Mouse (Mus musculus) granulocyte monocyte progenitor cell, adult 5-6 weeks (primary cell): ENCODE data around the gene Gm5485. TPM values are rescaled to one million over a fixed set of nuclear protein-coding genes. Genes with fewer than 3 reads are reported as not detected.

Experiments used
- ATAC-seq: replicated peaks from 2 replicates; pipeline ENCODE4 v1.8.0; 2016; ENCODE audit warnings: mild to moderate bottlenecking, moderate TSS enrichment, inconsistent platforms; ENCODE audit not compliant: poor library complexity, severe bottlenecking
- total RNA-seq, 2 experiments: library from RNA; stranded (forward) in 1 of 2; stranded (reverse) in 1 of 2; fragments of 200-712, 200-1000 nt in 1 of 2; fragments of >200 nt in 1 of 2; fragmentation: Nextera tagmentation in 1 of 2; gene quantifications; 2 replicates each; pipeline ENCODE4 v1.2.3; 2014 to 2017

Gene Gm5485
- total RNA-seq (2014; fragmentation: Nextera tagmentation) (not detected in 2 replicates), total RNA-seq (2017) (not detected in 2 replicates)

DNA sequence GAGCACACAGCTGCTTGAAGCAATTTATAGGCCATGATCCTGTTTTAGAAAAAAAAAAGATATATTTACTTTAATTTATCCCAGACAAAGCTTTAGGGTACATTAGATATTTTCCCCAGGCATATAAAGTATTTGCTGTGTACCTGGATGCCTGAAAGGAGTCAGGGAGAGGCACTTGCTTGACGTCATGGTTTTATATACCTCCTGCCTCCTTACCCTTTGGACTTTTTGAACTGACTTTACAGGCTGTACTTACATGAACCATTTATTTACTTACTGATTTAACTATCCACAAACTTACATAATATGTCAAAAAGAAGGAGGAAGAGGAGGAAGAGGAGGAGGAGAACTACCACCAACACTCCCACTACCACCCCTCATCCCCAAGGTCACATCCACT is at the start of gene Gm5485:
Gm5485 (minus strand) TSS at position 171 of the 400 bp plus-strand sequence.
- no peak for ATAC-seq

GRCm38 (mm10) chr16:48453264-48453663 is 41.0 kb upstream of the Gm5485 start:
- ATAC-seq, result no peak

DNA sequence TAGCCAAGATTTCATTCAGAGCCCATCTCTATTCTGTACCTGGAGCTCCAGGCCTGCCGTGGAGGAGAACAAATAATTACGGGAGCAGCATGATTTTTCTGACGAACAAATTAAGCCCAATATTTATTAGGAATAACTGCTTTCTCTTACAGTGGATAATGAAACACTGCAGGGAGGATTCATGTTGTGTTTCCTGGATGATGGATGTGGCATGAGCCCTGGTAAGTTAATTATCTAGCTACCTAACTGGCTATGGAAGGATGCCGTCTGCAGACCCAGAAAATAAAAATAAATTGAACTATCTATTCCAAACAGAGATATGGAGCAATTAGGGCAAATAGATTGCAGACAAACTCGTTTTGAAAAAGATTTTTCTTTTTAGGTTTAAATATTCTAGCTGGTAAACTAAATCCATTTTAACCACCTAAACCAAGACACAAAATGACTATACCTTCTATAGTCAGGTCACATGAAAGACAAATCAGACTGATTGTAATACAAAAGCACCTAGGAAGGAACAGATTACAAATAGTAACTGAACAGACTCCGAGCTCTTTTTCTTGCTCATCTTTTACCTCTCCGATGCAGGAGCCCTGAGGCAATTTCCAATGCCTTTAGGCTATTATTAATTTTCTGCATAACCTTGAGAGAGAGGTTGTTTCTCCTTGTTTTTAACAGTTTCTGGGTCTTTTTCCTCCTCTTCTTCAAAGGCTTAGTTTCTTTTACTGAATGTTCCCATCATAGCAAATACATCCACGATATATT is 34.1 kb upstream of the Gm5485 start:
- no peak for ATAC-seq

GRCm38 (mm10) chr16:48444589-48444988 is 32.4 kb upstream of the Gm5485 start:
- ATAC-seq, result no peak

DNA sequence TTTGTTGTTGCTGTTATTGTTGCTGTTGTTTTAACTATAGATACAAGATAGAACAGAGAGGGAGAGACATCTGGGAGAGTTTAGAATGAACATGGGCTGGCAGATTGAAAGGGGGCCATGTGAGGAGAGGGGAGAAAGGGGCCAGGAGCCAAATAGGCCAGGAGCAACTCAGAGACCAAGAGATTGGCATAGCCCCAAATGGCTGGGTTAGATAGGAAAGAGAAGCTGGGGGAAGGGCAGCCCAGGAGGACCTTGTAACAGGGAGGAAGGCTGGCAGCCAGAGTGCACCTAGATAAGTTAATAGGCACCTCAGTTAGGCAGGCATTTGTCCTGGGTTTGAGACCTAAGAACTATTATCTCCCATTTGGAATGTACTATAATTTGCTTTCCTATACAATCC is 25.3 kb upstream of the Gm5485 start:
- ATAC-seq, result no peak

GRCm38 (mm10) chr16:48435454-48435853 is 23.2 kb upstream of the Gm5485 start:
- ATAC-seq, result no peak

DNA sequence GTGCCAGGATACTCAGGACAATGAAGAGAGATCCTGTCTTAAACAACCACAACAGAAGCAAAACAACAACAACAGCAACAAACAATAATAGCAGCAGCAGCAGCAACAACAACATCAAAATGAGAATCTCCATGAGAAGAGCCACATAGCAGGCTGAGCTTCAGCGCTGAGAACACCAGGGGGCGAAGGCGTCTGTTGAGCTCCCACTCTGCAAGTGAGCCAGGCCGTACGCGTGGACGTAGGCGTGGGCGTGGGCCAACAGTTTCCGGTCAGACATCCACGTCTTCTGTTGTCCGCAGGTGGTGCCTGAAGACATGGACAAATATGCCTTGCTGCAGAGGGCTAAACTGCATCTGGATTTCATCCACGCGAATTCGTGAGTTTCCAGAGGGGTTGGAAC is 18.8 kb upstream of the Gm5485 start, which contains the start of gene Morc1:
Morc1 (plus strand) TSS at position 211 of the 400 bp plus-strand sequence.
- ATAC-seq, result no peak

GRCm38 (mm10) chr16:48429427-48429826 is 17.2 kb upstream of the Gm5485 start:
- ATAC-seq, result no peak

- ATAC-seq, result no peak
These were observed 11.9 kb upstream of the Gm5485 start for GRCm38 (mm10) chr16:48424069-48424468.

DNA sequence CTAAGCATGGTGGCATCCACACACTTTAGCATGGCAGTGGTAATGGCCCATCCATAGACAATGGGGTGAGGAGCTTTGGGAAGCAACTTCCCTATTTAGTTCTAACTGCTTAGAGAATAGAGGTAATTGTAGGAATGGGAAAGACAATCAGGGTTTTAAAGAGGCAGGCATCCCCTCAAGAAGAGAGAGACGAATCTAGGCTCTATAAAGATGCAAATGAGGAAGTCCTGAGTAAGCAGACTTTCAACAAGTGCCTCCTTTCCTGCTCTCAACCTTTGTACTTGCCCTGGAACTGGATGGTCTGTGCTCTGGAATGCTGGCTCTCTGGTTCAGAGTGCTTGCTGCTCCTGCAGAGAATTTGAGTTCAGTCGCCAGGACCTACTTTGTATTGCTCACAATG is 10.3 kb upstream of the Gm5485 start:
- no peak for ATAC-seq

DNA sequence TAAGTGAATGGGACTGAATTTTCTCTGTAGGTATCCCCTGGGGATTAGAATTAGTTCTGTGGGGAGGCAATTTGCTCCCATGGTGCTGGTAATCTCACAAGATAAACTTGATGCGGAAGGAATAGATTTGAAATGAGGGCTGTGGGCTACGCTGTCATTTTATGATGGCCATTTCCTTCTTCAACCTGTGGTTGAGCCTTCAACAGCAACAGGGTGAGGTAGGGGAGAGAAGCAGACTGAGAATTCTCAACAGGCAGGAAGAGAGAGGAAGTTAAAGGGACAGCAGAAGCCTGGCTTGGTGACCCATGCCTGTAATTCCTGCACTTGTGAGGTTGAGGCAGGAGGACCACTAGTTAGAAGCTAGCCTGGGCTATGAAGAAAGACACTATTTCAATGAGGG is 6.8 kb upstream of the Gm5485 start:
- ATAC-seq, result no peak; the same call in 1 of the 2 replicates

GRCm38 (mm10) chr16:48418557-48418956 is 6.3 kb upstream of the Gm5485 start:
- no peak for ATAC-seq

- ATAC-seq, result no peak
These were observed 2.1 kb downstream of the Gm5485 start for GRCm38 (mm10) chr16:48410125-48410524.

GRCm38 (mm10) chr16:48409580-48409979 is 2.6 kb downstream of the Gm5485 start:
- ATAC-seq, result no peak

DNA sequence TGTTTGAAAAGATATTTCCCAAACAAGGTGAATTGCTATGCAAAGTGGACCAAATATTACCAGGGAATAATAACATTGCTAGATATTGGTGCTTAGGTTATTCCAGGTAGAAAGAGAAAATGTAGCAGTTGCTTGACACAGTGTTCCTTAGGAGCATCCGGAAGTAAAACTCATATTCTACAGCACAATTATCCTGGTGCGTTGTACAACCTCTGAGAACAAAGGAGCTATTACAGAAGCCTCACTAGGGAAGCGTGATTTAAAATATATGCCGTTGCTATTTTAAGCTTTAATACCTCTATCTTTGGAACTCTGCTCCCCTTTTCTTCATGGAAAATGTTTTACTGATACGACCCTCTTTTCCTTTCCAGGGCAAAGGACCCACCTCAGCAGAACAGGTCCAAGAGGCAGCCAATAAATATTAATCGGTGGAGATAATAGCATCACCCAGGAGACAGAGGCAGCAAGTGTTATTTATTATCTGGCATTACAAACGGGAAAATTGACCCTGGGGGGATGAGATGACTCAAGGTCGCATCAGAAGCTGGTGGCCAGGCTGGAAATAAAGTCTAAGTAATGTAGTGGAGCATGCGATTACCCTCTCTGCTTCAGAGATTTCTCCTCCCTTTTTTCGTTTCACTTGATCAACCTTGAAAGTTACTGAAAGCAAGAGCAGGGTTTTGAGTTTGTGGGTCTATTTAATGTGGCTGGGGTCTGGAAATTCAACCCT is 6.4 kb downstream of the Gm5485 start:
- ATAC-seq, result no peak

DNA sequence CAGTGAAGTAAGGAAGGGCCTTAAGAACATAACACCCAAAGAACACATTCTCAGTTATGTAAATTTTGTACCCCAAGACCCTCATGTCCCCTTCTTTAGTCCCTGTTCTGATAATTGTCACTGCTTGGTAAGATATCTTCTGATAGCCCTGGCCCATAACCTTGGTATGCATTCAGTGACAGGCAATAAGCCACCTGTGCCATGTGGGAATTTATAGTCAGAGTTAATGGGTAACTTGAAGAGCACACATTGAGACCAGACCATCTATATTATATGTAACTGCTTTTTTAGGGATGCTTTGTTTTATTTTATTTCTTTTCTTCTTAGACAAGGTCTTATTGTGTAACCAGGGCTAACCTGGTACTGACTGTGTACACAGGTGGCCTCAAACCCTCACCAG is 8.2 kb downstream of the Gm5485 start:
- ATAC-seq, result no peak

- peak; percentile 67 for ATAC-seq
These were observed 8.8 kb downstream of the Gm5485 start for GRCm38 (mm10) chr16:48403423-48403822.

DNA sequence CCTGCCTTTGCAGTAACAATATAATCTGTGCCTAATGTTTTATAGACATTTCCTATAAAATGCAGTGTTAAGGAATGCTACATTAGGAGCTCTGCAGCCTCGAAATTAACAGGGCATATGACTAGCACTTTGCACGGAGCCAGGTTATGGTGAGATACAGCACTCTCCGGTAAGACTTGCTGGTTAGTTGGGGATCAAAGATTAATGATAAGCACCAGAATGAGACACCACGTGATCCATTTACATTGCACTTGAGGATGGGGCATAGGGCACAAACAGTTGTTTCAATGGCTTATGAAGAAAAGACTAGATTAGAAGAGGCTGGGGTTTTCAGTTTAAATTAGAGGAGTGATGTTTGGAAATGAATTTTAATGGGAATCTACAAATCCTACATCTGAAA is 9.3 kb downstream of the Gm5485 start:
- no peak for ATAC-seq

DNA sequence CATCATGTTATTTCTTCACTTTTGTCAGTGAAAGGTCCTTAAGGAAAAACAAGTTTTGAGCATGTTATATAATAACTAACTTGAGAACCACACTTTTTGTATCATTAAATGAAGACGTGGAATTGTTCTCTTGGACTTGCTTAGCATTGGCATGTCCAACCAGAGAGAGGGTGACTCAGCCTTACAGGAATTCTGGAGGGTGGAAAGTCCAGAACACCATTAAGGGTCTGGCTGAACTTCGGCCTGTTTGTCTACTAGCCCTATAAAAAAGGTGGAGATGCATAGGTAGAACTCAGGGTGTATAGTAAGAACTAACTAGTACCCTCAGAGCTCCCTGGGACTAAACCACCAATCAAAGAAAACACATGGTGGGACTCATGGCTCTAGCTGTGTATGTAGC is 16.9 kb downstream of the Gm5485 start:
- ATAC-seq, result no peak

GRCm38 (mm10) chr16:48386982-48387381 is 25.2 kb downstream of the Gm5485 start:
- no peak for ATAC-seq

- no peak for ATAC-seq
These were observed 28.5 kb downstream of the Gm5485 start for GRCm38 (mm10) chr16:48383582-48384257.
